Mouse (Mus musculus) MEL-GATA-1-ER (cell line): Measurements from ENCODE around the gene Lin7a.

Experiments used
- DNase-seq: peaks from one replicate; pipeline ENCODE4 v3.0.0-alpha.2; 2012; ENCODE audit warnings: low read depth; ENCODE audit errors: extremely low read depth

Lin7a gene

DNA sequence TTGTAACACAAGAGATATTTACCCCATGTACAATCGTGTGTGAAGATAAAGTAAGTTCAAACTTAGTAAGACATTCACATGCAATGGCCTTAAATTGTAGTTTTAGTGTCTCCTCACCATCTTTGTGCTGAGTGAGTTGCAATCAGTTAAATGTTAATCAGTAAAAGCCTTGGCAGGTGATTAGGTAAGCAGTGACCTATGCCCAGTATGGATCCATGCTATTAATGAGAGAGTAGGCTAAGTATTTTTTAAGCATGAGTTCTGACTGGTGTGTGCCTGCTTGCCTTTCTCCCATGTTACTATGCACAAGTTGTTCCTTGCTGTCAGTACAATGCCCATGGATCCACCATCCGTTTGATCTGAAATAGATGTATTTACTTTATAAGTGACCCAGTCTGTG, 44.6 kb downstream of the Lin7a start:
- DNase-seq, result no peak

DNA sequence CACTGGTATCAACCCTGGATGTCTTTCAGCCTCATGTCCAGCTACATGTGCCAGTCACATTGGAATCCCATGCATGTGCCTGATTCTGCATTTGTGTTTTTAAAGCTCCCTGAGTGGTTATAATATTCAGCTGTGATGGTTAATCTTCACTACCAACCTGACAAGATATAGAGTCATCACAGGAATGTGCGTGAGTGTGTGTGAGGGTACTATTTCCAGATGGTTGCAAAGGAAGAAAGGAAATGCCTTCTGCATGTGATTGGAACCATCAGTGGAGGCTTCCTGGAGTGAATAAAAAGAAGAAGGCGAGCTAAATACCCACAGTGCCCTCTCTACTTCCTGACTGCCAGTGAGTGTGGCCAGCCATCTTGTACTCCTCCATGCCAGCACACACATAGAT, 48.2 kb downstream of the Lin7a start:
- no peak for DNase-seq

DNA sequence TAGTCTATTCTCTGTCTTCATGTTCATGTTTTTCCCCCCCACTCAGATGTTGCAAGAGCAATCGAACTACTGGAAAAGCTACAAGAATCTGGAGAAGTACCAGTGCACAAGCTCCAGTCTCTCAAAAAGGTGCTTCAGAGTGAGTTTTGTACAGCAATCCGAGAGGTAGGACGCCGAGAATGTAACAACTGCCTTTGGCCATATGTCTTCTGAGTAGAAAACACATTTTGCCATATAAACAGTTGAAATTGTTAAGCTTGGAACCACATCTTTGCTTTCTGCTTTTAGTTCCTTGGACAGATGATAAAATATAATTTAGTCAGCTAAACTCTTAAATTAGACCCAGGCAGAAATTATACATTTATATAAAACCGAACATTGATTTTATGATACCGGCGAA, 52.4 kb downstream of the Lin7a start:
- DNase-seq, result no peak

GRCm38 (mm10) chr10:107325558-107325957, 54.1 kb downstream of the Lin7a start:
- DNase-seq, result no peak

- no peak for DNase-seq
Measured at GRCm38 (mm10) chr10:107339524-107339923, 68.0 kb downstream of the Lin7a start.

DNA sequence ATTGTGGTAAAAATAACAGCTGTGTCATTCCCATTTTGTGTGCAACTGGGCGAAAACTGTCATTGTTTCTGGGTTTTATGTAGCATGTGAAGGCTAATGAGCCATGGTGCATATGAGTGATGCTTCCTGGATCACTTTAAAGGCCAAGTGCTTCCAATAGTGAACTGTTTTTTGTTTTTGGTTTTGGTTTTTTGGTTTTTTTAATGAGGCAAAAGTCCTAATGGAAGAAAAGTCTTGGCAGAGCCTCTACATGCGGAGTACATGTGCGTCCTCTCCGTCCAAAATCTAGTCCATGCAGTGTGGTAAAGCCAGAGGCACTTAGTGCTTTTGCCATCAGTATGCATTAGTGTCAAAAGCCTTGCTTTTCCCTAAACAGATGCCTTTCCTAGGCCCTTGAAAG, 69.7 kb downstream of the Lin7a start:
- no peak for DNase-seq

DNA sequence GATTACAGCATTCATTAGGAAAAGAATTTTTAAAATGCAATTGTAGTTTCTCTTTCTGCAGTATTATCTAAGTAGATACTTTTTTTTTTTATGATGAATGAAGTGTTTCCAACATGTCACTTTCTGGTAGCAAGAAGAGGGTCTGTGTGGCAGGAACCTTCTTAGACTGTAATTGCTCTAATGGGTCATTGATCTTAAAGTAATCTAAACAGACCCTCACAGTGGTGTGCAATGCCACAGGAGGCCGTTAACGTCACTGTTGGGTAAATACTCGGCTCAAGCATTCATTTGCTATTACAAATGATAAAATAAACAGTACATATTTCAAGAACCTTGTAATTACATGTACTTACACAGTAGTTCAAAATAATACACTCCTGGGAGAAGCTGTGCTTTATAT, 72.7 kb downstream of the Lin7a start:
- DNase-seq, result no peak

- no peak for DNase-seq
Measured at GRCm38 (mm10) chr10:107347842-107348241, 76.4 kb downstream of the Lin7a start.

DNA sequence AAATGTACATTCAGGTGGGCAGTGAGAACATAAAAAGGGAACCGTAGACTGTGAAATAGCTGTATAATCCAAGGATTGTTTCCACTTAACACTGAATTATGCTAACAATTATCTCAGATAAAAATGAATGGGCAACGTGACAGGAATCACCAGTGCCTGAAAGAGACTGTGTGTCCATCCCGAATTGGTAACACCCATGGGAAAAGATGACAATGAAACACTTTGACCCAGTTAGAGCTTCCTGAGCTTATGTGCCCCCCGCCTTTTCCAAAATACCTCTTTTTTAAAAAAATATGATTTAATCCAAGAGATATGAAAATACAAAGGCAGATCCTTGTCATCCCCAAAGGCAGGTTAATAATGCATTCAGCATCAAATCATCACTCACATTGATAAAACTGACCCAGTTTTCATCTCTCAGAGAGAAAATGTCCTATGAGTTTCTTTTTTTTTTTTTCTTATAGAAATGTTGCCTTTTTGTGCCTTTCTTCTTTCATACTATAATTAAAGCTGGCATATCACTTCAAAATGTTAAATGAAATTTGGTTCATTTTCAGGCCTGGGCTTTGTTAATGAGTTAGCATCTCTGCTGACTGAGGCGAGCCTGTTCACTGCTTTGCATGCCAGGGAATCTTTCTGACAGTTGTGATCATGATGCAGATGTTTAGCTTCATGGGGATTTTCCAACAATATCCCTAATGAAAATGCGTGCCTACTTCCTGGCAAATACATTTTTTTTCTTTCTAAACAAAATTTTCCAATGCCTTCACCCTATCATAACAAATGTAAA, 80.4 kb downstream of the Lin7a start:
- DNase-seq, result no peak

DNA sequence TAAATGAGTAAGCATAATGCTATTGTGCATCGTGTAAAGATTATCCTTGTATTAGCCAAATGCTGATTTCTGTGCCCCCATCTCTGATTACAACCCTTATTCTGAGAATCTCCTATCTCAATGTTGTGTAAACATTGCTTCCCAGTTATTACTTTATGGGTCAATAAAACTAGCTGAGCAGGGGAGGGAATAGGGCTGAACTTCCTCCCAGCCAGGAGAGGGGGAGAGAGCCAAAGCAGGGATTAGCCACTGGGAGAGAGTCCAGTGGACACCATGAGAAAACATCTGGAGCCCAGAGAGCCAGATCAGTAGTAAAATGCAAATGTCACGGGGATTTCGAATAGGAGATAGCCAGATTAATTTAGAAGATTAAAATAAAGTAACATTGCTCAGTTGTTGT, 82.0 kb downstream of the Lin7a start:
- DNase-seq, result no peak

DNA sequence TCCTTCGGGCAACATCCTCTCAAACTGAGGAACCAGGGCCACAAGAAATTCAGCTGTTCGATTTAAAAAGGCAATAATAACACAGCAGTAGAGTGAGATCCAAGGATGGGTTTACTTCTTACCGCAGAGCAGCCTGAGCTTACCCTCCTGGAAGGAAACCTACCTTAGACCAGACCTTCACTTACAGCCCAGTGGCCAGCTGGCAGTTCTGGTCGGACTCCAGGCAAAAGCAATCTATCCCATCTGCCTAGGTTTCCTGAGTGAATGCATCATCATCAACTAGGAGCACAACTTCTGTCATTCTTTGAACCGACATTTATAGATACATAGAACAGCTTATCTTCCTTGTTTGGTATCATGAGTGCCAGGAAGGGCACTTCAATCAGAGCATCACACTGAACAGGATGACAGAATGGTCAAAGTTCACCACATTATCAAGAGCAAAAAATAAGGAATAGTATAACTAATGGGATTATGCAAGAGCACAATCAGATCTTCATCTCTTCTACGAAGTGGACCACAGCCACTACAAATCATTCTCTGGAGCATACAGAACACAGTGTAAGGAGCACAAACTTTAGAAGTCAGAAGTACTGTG, 87.1 kb downstream of the Lin7a start:
- DNase-seq, result no peak

- DNase-seq, result no peak
Measured at GRCm38 (mm10) chr10:107359296-107359695, 87.8 kb downstream of the Lin7a start.

GRCm38 (mm10) chr10:107361546-107361945, 90.1 kb downstream of the Lin7a start:
- DNase-seq, result no peak

DNA sequence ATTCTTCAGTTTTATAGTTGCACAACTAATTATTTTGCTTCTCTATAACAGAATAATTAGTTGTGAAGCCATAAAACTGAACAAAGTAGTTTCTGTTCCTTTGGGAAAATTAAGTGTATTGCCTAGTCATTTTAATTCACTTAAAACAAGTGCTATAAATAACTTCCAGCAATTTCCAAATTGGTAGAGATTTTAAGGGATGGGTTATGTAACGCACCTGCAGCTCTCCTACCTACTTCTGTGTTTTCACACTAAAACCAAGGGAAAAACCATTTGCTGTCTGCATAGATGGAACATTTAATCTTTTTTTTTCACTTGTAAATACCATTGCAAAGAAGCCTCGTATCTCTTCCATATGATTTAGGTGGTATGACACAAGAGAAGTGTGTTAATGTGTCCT, 90.5 kb downstream of the Lin7a start:
- DNase-seq, result no peak

DNA sequence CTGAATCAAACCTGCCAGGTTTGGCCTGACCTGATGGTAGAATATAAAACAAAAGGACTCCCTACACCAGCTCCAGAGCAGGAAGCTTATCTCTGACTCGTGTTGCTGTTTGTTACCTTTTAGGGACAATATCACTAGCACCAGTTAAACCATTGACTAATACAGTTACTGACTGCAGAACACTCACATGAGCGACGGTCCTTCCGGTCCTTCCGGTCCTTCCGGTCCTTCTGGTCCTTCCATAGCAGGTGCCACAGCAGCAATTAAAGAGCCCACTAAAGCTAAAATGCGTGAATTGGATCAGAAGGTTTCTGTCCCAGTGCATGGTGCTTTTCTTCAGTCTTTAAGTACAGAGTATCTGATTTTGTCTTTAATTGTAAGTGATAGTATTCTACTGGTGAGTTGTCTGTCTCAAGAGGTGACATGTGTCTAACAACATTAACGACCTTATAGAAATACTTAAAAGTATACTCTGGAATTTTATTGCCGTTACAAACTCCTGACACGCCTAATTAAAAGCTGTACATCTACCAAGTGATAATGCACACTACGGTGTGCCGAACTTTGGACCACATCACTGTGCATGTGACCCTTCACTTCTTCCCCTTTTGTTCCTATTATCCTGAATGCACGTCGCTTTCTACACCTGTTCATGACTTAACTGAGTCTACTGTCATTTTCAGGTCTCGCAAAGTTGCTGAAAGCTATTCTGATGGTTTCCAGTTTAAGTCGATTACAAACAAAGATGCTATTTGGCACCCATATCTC, 91.7 kb downstream of the Lin7a start:
- no peak for DNase-seq

- no peak for DNase-seq
Measured at GRCm38 (mm10) chr10:107377218-107377617, 105.7 kb downstream of the Lin7a start.

- DNase-seq, result no peak
Measured at GRCm38 (mm10) chr10:107381143-107381746, 109.8 kb downstream of the Lin7a start.

- DNase-seq, result no peak
Measured at GRCm38 (mm10) chr10:107383825-107384224, 112.3 kb downstream of the Lin7a start.

GRCm38 (mm10) chr10:107389505-107389904, 118.0 kb downstream of the Lin7a start:
- peak; percentile 5 for DNase-seq

- DNase-seq, result no peak
Measured at GRCm38 (mm10) chr10:107405347-107405746, 133.9 kb downstream of the Lin7a start.

DNA sequence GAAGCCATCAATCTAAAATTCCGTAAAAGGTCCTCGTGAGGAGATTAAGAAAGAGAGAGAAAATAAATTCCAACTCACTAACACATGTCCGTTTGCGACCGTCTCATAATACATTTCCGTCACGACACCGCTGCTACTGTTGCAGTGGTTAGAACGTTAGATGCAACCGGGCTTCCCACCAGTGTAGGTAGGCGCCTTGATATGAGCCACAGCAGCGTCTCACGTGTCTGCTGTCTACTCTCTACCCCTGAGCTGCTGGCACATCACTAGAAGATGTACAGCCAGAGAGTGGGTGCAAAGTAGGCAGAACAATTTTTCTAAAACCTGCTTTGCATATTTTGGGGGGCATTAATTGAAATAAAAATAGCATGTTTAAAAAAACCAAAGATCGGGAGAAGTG, 146.8 kb downstream of the Lin7a start:
- no peak for DNase-seq

DNA sequence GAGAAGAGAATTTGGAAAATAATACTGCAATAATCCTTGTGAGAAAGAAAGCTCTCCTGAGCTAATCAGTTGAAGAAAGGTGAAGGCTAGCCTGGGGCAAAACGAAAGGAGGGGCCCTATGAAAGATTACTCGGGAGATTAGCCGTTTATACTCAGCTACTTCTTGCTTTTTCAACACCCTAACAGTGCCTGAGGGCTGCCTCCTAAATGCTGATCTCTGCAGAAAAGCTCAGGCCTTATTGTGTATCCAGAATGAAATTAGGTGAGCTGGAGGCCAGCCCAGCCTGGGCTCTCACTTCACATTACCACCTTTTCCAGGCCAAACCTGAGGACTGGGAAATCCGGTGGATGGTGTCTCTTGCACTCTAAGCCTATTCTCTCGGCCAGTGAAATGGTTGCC, 165.5 kb downstream of the Lin7a start:
- DNase-seq, result no peak
